In the genomic region with DNA sequence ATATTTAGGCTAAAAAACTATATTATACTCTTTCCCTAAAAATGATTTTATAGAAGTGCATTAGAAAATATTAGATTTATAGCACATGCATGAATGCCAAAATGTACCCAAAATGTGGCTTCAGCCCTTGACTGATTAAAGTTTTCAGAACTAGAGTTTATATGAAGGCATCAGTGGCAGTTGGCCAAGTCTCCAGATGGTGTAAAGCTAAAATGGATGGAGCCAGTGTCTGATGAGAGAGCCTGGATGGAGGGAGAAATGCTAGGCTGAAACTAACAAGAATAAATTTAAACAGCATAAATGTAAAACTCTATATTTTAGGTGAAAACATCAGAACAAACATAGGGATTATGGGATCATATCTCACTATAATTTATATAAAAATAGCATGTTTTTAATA, we compare ENCODE assay signal across 16 mouse cellular contexts.
DNase-seq lines count a peak whose midpoint lies in the region; ATAC-seq and TF ChIP-seq lines count a peak whose summit lies in the region.
"Had no signal": no experiment of that assay in that cellular context is flagged by ENCODE, and none has a peak within 500 bp of the region (broad histone marks: within the 10 kb centered on the region; RNA-seq: fewer than 3 reads in every experiment).

No protein-coding gene starts in this region.

- no peak for ATAC-seq in forebrain, embryonic 14.5 days
- ATAC-seq in forebrain, embryonic 15.5 days (replicated peaks) = no peak
- ATAC-seq in kidney, embryonic 16.5 days (ENCODE audit: low FRiP score, low TSS enrichment) = no peak

- TF ChIP-seq CTCF in brain, embryonic 14.5 days (IDR thresholded peaks at IDR 0.05; ENCODE audit: borderline replicate concordance, extremely low read depth, insufficient read depth, insufficient read length) = no peak

- H3K36me3 ChIP-seq in forebrain, embryonic 14.5 days (ENCODE audit: control insufficient read depth, insufficient read depth, low read length) = no peaks in the 10 kb centered on the region
- no peaks in the 10 kb centered on the region for H3K36me3 ChIP-seq in forebrain, embryonic 15.5 days
- no peaks in the 10 kb centered on the region for H3K36me3 ChIP-seq in kidney, embryonic 16.5 days (ENCODE audit: insufficient read depth, low read length)
- H3K36me3 ChIP-seq: embryonic facial prominence, embryonic 15.5 days; heart, embryonic 13.5 days; hindbrain, embryonic 15.5 days had no signal

- DNase-seq in forebrain, embryonic 14.5 days (ENCODE audit: low spot score) = peak; percentile 74
- DNase-seq in brain, embryonic 14.5 days (ENCODE audit: low read depth) = peak; percentile 73
- peak; percentile 37 to 75 for DNase-seq in layer of hippocampus, adult 18-20 months (ENCODE audit: low spot score in 2 of 2)
- DNase-seq in left cerebral cortex, postnatal 36 days (ENCODE audit: low spot score in 2 of 2) = peak; percentile 52 to 69
- no peak for DNase-seq in urinary bladder, adult 18-20 months (ENCODE audit: low spot score in 2 of 2)
- no peak for DNase-seq in testis, postnatal 10 days (ENCODE audit: low spot score)
- DNase-seq: adrenal gland, adult 2 months; gastrocnemius, postnatal 10 days; kidney, postnatal 4 days had no signal

- no peak for TF ChIP-seq POLR2A in brain, embryonic 14.5 days (IDR thresholded peaks at IDR 0.05; ENCODE audit: borderline replicate concordance, extremely low read depth, insufficient read depth, insufficient read length, poor library complexity, severe bottlenecking)

- H3K9me3 ChIP-seq in forebrain, embryonic 14.5 days (replicated peaks; ENCODE audit: control insufficient read depth, low read length) = no peaks in the 10 kb centered on the region
- no peaks in the 10 kb centered on the region for H3K9me3 ChIP-seq in forebrain, embryonic 15.5 days
- no peaks in the 10 kb centered on the region for H3K9me3 ChIP-seq in kidney, embryonic 16.5 days (ENCODE audit: low read length)
- H3K9me3 ChIP-seq: embryonic facial prominence, embryonic 15.5 days; heart, embryonic 13.5 days; hindbrain, embryonic 15.5 days had no signal

- H3K4me2 ChIP-seq in forebrain, embryonic 14.5 days (ENCODE audit: low read length) = no peak overlapping the region
- H3K4me2 ChIP-seq in forebrain, embryonic 15.5 days (replicated peaks) = no peak overlapping the region
- no peak overlapping the region for H3K4me2 ChIP-seq in kidney, embryonic 16.5 days (replicated peaks; ENCODE audit: low read depth, low read length)
- H3K4me2 ChIP-seq: embryonic facial prominence, embryonic 15.5 days; heart, embryonic 13.5 days; hindbrain, embryonic 15.5 days had no signal

- no peak overlapping the region for H3K4me3 ChIP-seq in forebrain, embryonic 14.5 days (ENCODE audit: low read depth, low read length)
- no peak overlapping the region for H3K4me3 ChIP-seq in forebrain, embryonic 15.5 days
- H3K4me3 ChIP-seq in kidney, embryonic 16.5 days (ENCODE audit: low read length) = no peak overlapping the region
- H3K4me3 ChIP-seq: embryonic facial prominence, embryonic 15.5 days; heart, embryonic 13.5 days; hindbrain, embryonic 15.5 days; megakaryocyte, embryonic 14.5 days had no signal

- intact Hi-C loops in left cerebral cortex, postnatal 36 days (cut with DNase I) = no loop called here

- no peaks in the 10 kb centered on the region for H3K4me1 ChIP-seq in forebrain, embryonic 14.5 days (ENCODE audit: control insufficient read depth, insufficient read depth, low read length)
- no peaks in the 10 kb centered on the region for H3K4me1 ChIP-seq in forebrain, embryonic 15.5 days
- no peaks in the 10 kb centered on the region for H3K4me1 ChIP-seq in kidney, embryonic 16.5 days (ENCODE audit: insufficient read depth, low read length)
- H3K4me1 ChIP-seq: embryonic facial prominence, embryonic 15.5 days; heart, embryonic 13.5 days; hindbrain, embryonic 15.5 days; megakaryocyte, embryonic 14.5 days had no signal

- H3K27ac ChIP-seq in forebrain, embryonic 14.5 days (ENCODE audit: low read depth, low read length) = no peak overlapping the region
- H3K27ac ChIP-seq in forebrain, embryonic 15.5 days (replicated peaks) = no peak overlapping the region
- no peak overlapping the region for H3K27ac ChIP-seq in kidney, embryonic 16.5 days (ENCODE audit: low read length)
- H3K27ac ChIP-seq: embryonic facial prominence, embryonic 15.5 days; heart, embryonic 13.5 days; hindbrain, embryonic 15.5 days; liver, embryonic 14.5 days had no signal

- no peak overlapping the region for H3K9ac ChIP-seq in forebrain, embryonic 14.5 days (ENCODE audit: low read length)
- no peak overlapping the region for H3K9ac ChIP-seq in forebrain, embryonic 15.5 days (replicated peaks)
- no peak overlapping the region for H3K9ac ChIP-seq in kidney, embryonic 16.5 days (replicated peaks; ENCODE audit: low read length)
- H3K9ac ChIP-seq: embryonic facial prominence, embryonic 15.5 days; heart, embryonic 13.5 days; hindbrain, embryonic 15.5 days; liver, embryonic 14.5 days had no signal

- H3K27me3 ChIP-seq in forebrain, embryonic 14.5 days (replicated peaks; ENCODE audit: control insufficient read depth, insufficient read depth, low read length) = no peaks in the 10 kb centered on the region
- no peaks in the 10 kb centered on the region for H3K27me3 ChIP-seq in forebrain, embryonic 15.5 days
- H3K27me3 ChIP-seq in kidney, embryonic 16.5 days (ENCODE audit: insufficient read depth, low read length) = no peaks in the 10 kb centered on the region
- H3K27me3 ChIP-seq: embryonic facial prominence, embryonic 15.5 days; heart, embryonic 13.5 days; hindbrain, embryonic 15.5 days; megakaryocyte, embryonic 14.5 days had no signal

Comparison
In these comparisons a context has a peak if more than half of its experiments do, and no peak if none do; other contexts are left out.
1. DNase-seq: peak in forebrain, embryonic 14.5 days (single experiment), brain, embryonic 14.5 days (single experiment), layer of hippocampus, adult 18-20 months (2 of 2) and left cerebral cortex, postnatal 36 days (2 of 2); none in urinary bladder, adult 18-20 months (0 of 2) and testis, postnatal 10 days (single experiment).